Mouse (Mus musculus) left cerebral cortex, postnatal 10 days (tissue): ENCODE data around the gene Dtnbp1. TPM values are rescaled to one million over a fixed set of nuclear protein-coding genes. Genes with fewer than 3 reads are reported as not detected.

Experiments
- total RNA-seq, 2 experiments: library from RNA; stranded (reverse); gene quantifications; 2 replicates each; pipeline ENCODE4 v1.2.3; 2021

The Dtnbp1 gene
- total RNA-seq, 2 experiments from 2014 or later = 78.4 to 80.9 TPM

Other genes with a start within 250 kb of the Dtnbp1 start
- gene Gm9817, start 76.5 kb upstream of the Dtnbp1 start, total RNA-seq = under 1 TPM in 1 of 2 experiments, not detected in 1; 0.17 TPM